Mouse (Mus musculus) small intestine, adult 2 months (tissue): ENCODE measurements around the gene Rdx.

Source experiments
- CTCF ChIP-seq: fragments of 200-500 bp; IDR thresholded peaks from 2 replicates; pipeline ENCODE4 v1.5.1; 2012; ENCODE audit warnings: low read depth, mild to moderate bottlenecking, control low read depth, inconsistent platforms, low read length, moderate library complexity, mixed read lengths; ENCODE audit not compliant: insufficient replicate concordance, insufficient read length; ENCODE audit errors: extremely low read depth
- POLR2A ChIP-seq: fragments of 200-500 bp; IDR thresholded peaks from 2 replicates; pipeline ENCODE4 v1.6.1; 2012; ENCODE audit warnings: low read depth, mild to moderate bottlenecking, control low read depth, inconsistent platforms, low read length, moderate library complexity

- TF ChIP-seq CTCF: no peak
- no peak for TF ChIP-seq POLR2A
Measured at GRCm38 (mm10) chr9:52110738-52111137, 63.8 kb downstream of the Rdx start.
